28 mouse cellular contexts compared by ENCODE assay signal in the genomic region with DNA sequence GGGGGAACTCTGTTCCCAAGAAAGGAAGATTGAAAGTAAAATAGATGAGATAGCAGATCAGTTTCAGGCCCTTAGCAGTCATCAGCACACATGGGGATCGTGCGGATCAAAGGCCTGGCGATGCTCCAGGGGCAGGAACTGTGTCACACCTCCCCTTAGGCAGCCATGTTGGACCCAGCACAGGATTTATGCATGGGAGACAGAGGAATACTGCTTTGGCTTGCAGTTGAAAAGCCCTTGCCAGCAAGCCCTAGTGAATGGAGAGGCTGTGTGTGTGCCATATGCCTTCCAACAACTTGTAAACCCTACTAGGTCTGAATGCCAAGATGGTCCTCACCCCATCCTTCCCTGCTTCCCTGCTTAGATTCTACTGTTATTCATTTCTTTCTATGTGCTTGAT. TPM values are rescaled to one million over a fixed set of nuclear protein-coding genes. Genes with fewer than 3 reads are reported as not detected.
A peak's percentile ranks its signal among the peaks of the same experiment; 100 is the strongest.
DNase-seq lines count a peak whose midpoint lies in the region; ATAC-seq and TF ChIP-seq lines count a peak whose summit lies in the region.
"Had no signal": no experiment of that assay in that cellular context is flagged by ENCODE, and none has a peak within 500 bp of the region (broad histone marks: within the 10 kb centered on the region; RNA-seq: fewer than 3 reads in every experiment).

No protein-coding gene starts in this region.

- no peaks in the 10 kb centered on the region for H3K9me3 ChIP-seq in forebrain, embryonic 13.5 days (replicated peaks)
- no peaks in the 10 kb centered on the region for H3K9me3 ChIP-seq in forebrain, embryonic 10.5 days
- no peaks in the 10 kb centered on the region for H3K9me3 ChIP-seq in heart, embryonic 11.5 days (replicated peaks; ENCODE audit: control insufficient read depth, low read length)
- H3K9me3 ChIP-seq: G1E; heart, embryonic 12.5 days; heart, embryonic 15.5 days; hindbrain, embryonic 10.5 days; hindbrain, embryonic 13.5 days; intestine, embryonic 15.5 days had no signal

- no peak overlapping the region for H3K9ac ChIP-seq in forebrain, embryonic 13.5 days
- no peak overlapping the region for H3K9ac ChIP-seq in heart, embryonic 11.5 days (ENCODE audit: low read depth, low read length)
- H3K9ac ChIP-seq: heart, embryonic 12.5 days; heart, embryonic 15.5 days; hindbrain, embryonic 13.5 days; intestine, embryonic 15.5 days had no signal

- H3K4me3 ChIP-seq in forebrain, embryonic 13.5 days: no peak overlapping the region
- no peak overlapping the region for H3K4me3 ChIP-seq in forebrain, embryonic 10.5 days
- H3K4me3 ChIP-seq in heart, embryonic 11.5 days (ENCODE audit: low read depth, low read length): no peak overlapping the region
- no peak overlapping the region for H3K4me3 ChIP-seq in embryonic fibroblast, embryonic 13.5 days (ENCODE audit: insufficient read depth, low read length)
- H3K4me3 ChIP-seq: heart, embryonic 12.5 days; heart, embryonic 15.5 days; hindbrain, embryonic 10.5 days; hindbrain, embryonic 13.5 days; intestine, embryonic 15.5 days had no signal

- no peaks in the 10 kb centered on the region for H3K4me1 ChIP-seq in forebrain, embryonic 13.5 days
- H3K4me1 ChIP-seq in forebrain, embryonic 10.5 days: no peaks in the 10 kb centered on the region
- no peaks in the 10 kb centered on the region for H3K4me1 ChIP-seq in heart, embryonic 11.5 days (ENCODE audit: control insufficient read depth, insufficient read depth, low read length)
- H3K4me1 ChIP-seq in embryonic fibroblast, embryonic 13.5 days (ENCODE audit: control insufficient read depth, insufficient read depth, low read length): peaks cover 8% of the 10 kb centered on the region; the same call in 1 of the 2 replicates
- H3K4me1 ChIP-seq: heart, embryonic 12.5 days; heart, embryonic 15.5 days; hindbrain, embryonic 10.5 days; hindbrain, embryonic 13.5 days; intestine, embryonic 15.5 days had no signal

- no peak overlapping the region for H3K27ac ChIP-seq in forebrain, embryonic 13.5 days
- H3K27ac ChIP-seq in forebrain, embryonic 10.5 days: no peak overlapping the region
- H3K27ac ChIP-seq in heart, embryonic 11.5 days (ENCODE audit: low read depth, low read length): no peak overlapping the region
- peak overlapping the region; percentile 86; the same call in 1 of the 2 replicates for H3K27ac ChIP-seq in embryonic fibroblast, embryonic 13.5 days (ENCODE audit: insufficient read depth, low read length)
- H3K27ac ChIP-seq: heart, embryonic 15.5 days; hindbrain, embryonic 10.5 days; hindbrain, embryonic 13.5 days; intestine, embryonic 15.5 days had no signal

- ATAC-seq in forebrain, embryonic 13.5 days: peak; percentile 57; the same call in 1 of the 2 replicates
- no peak for ATAC-seq in heart, embryonic 11.5 days (replicated peaks; ENCODE audit: insufficient number of reproducible peaks, low FRiP score, low TSS enrichment)
- ATAC-seq: hindbrain, embryonic 16.5 days; intestine, embryonic 15.5 days; Patski had no signal

- H3K36me3 ChIP-seq in forebrain, embryonic 13.5 days (ENCODE audit: poor library complexity, severe bottlenecking): no peaks in the 10 kb centered on the region
- no peaks in the 10 kb centered on the region for H3K36me3 ChIP-seq in forebrain, embryonic 10.5 days (replicated peaks)
- no peaks in the 10 kb centered on the region for H3K36me3 ChIP-seq in heart, embryonic 11.5 days (ENCODE audit: control insufficient read depth, insufficient read depth, low read length)
- H3K36me3 ChIP-seq: heart, embryonic 12.5 days; heart, embryonic 15.5 days; hindbrain, embryonic 10.5 days; hindbrain, embryonic 13.5 days; intestine, embryonic 15.5 days had no signal

- no peak for DNase-seq in forebrain, embryonic 10.5 days (ENCODE audit: extremely low spot score, low spot score)
- peak; percentile 56 for DNase-seq in heart, adult 11 months
- DNase-seq in brain, adult 2 months (ENCODE audit: low read depth, low spot score): peak; percentile 11
- no peak for DNase-seq in spleen, adult 18-20 months
- DNase-seq in embryo, embryonic 11 days: no peak
- DNase-seq: adrenal gland, postnatal 36 days; B cell, adult 2 months; cerebellum, adult 2 months; cerebellum, adult 9-11 months; cerebellum, postnatal 36 days; gastrocnemius, postnatal 10 days; gastrocnemius, postnatal 36 days; heart, postnatal 10 days; heart, postnatal 36 days; kidney, adult 18-20 months; kidney, adult 9 months had no signal

- TF ChIP-seq POLR2A in embryonic fibroblast, embryonic 13.5 days (IDR thresholded peaks at IDR 0.05; ENCODE audit: low read depth, low read length): no peak

- no peaks in the 10 kb centered on the region for H3K27me3 ChIP-seq in forebrain, embryonic 13.5 days
- no peaks in the 10 kb centered on the region for H3K27me3 ChIP-seq in forebrain, embryonic 10.5 days (ENCODE audit: poor library complexity, severe bottlenecking)
- H3K27me3 ChIP-seq in heart, embryonic 11.5 days (ENCODE audit: control insufficient read depth, insufficient read depth, low read length): no peaks in the 10 kb centered on the region
- H3K27me3 ChIP-seq: CH12.LX; heart, embryonic 12.5 days; heart, embryonic 15.5 days; hindbrain, embryonic 13.5 days; intestine, embryonic 15.5 days; Patski had no signal

- no peak for TF ChIP-seq CTCF in embryonic fibroblast, embryonic 13.5 days (IDR thresholded peaks at IDR 0.05; ENCODE audit: borderline replicate concordance, insufficient read depth, low read length)

- H3K4me2 ChIP-seq in forebrain, embryonic 13.5 days: no peak overlapping the region
- H3K4me2 ChIP-seq in heart, embryonic 11.5 days: no peak overlapping the region
- H3K4me2 ChIP-seq: heart, embryonic 12.5 days; heart, embryonic 15.5 days; hindbrain, embryonic 13.5 days; intestine, embryonic 15.5 days had no signal

- 91% methylated on average over 3 of the region's 3 CpGs for WGBS in forebrain, embryonic 13.5 days
- 96% methylated on average over 3 of the region's 3 CpGs for WGBS in forebrain, embryonic 10.5 days
- WGBS in heart, embryonic 11.5 days (ENCODE audit: insufficient replicate concordance): 90% methylated on average over 3 of the region's 3 CpGs

RNA-seq across cellular contexts. Expression of a gene that starts 54.8 kb away (rescaled TPM):
- 0.05 and 0.28 TPM in 2 replicates for polyA plus RNA-seq in forebrain, embryonic 13.5 days (2015; fragmentation: Nextera tagmentation; extraction: Ambion mirVana)
- polyA plus RNA-seq in forebrain, embryonic 10.5 days (2016; fragmentation: Nextera tagmentation; extraction: Ambion mirVana): 0.22 and 0.47 TPM in 2 replicates
- 0.19 and 0.49 TPM in 2 replicates for polyA plus RNA-seq in heart, embryonic 11.5 days (2014; fragmentation: Nextera tagmentation; extraction: Ambion mirVana)
- polyA plus RNA-seq in embryonic fibroblast, embryonic 13.5 days (2011; ENCODE audit: insufficient read length, low read depth, missing spikeins): 1.8 and 3.1 TPM in 2 replicates

Comparison
In these comparisons a context has a peak if more than half of its experiments do, and no peak if none do; other contexts are left out.
1. DNase-seq: peak in heart, adult 11 months (single experiment) and brain, adult 2 months (single experiment); none in forebrain, embryonic 10.5 days (single experiment), spleen, adult 18-20 months (0 of 2) and embryo, embryonic 11 days (single experiment).